26 mouse cellular contexts compared by ENCODE assay signal in the genomic region with DNA sequence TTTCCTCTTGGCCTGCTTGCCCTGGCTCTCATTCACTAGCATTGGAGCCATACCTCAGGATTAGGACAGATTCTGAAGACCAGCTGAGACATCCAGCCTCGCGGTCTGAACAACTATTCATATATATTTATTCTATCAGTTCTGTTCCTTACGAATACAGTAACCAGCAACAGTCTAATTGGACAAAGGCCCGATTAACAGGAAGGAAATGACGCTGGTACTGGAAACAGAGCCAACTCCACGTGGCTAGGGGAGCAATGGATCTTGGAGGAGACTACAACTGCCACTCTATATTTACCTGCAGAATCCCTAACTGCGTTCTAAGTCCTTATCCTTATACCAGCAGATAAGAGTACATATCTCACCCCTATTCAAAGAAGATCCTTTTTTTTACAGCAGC. TPM values are rescaled to one million over a fixed set of nuclear protein-coding genes. Genes with fewer than 3 reads are reported as not detected.
DNase-seq lines count a peak whose midpoint lies in the region; ATAC-seq and TF ChIP-seq lines count a peak whose summit lies in the region.
"Had no signal": no experiment of that assay in that cellular context is flagged by ENCODE, and none has a peak within 500 bp of the region (broad histone marks: within the 10 kb centered on the region; RNA-seq: fewer than 3 reads in every experiment).

No protein-coding gene starts in this region.

- ATAC-seq in stomach, postnatal 0 days (ENCODE audit: low FRiP score, low TSS enrichment), result no peak
- ATAC-seq: forebrain, embryonic 14.5 days; forebrain, postnatal 0 days; hindbrain, postnatal 0 days had no signal

- H3K4me3 ChIP-seq in gastrocnemius, adult 2 months, result no peak overlapping the region
- no peak overlapping the region for H3K4me3 ChIP-seq in stomach, postnatal 0 days (ENCODE audit: low read depth, low read length)
- H3K4me3 ChIP-seq: embryonic facial prominence, embryonic 12.5 days; embryonic facial prominence, embryonic 15.5 days; heart, embryonic 12.5 days; heart, embryonic 15.5 days had no signal

- no peak overlapping the region for H3K27ac ChIP-seq in gastrocnemius, adult 2 months
- no peak overlapping the region for H3K27ac ChIP-seq in stomach, postnatal 0 days (replicated peaks)
- H3K27ac ChIP-seq: embryonic facial prominence, embryonic 12.5 days; embryonic facial prominence, embryonic 15.5 days; heart, embryonic 15.5 days; hindbrain, embryonic 14.5 days; hindbrain, postnatal 0 days had no signal

- whole genome bisulfite sequencing in stomach, postnatal 0 days, result 67% methylated on average over 7 of the region's 7 CpGs

- intact Hi-C loops in gastrocnemius, adult 2 months (cut with DNase I), result no loop called here

- H3K27me3 ChIP-seq in stomach, postnatal 0 days (ENCODE audit: control insufficient read depth, insufficient read depth, low read length), result no peaks in the 10 kb centered on the region
- H3K27me3 ChIP-seq: embryonic facial prominence, embryonic 12.5 days; embryonic facial prominence, embryonic 15.5 days; heart, embryonic 12.5 days; heart, embryonic 15.5 days had no signal

- H3K9ac ChIP-seq in stomach, postnatal 0 days (ENCODE audit: low read length), result no peak overlapping the region
- H3K9ac ChIP-seq: embryonic facial prominence, embryonic 12.5 days; embryonic facial prominence, embryonic 15.5 days; forebrain, postnatal 0 days; heart, embryonic 12.5 days; heart, embryonic 15.5 days; hindbrain, embryonic 14.5 days had no signal

- TF ChIP-seq CTCF in gastrocnemius, adult 2 months (IDR thresholded peaks at IDR 0.05), result no peak
- no peak for TF ChIP-seq CTCF in stomach, postnatal 0 days (IDR thresholded peaks at IDR 0.05; ENCODE audit: low read depth)

- peaks cover 3% of the 10 kb centered on the region; the same call in 1 of the 2 replicates for H3K4me1 ChIP-seq in stomach, postnatal 0 days (replicated peaks; ENCODE audit: control insufficient read depth, insufficient read depth)

- no peaks in the 10 kb centered on the region for H3K36me3 ChIP-seq in stomach, postnatal 0 days (ENCODE audit: control insufficient read depth, insufficient read depth, low read length)
- H3K36me3 ChIP-seq: embryonic facial prominence, embryonic 12.5 days; embryonic facial prominence, embryonic 15.5 days; heart, embryonic 12.5 days; heart, embryonic 15.5 days had no signal

- H3K9me3 ChIP-seq in stomach, postnatal 0 days (ENCODE audit: control insufficient read depth, low read length), result no peaks in the 10 kb centered on the region
- H3K9me3 ChIP-seq: embryonic facial prominence, embryonic 12.5 days; embryonic facial prominence, embryonic 15.5 days; G1E; heart, embryonic 15.5 days had no signal

- H3K4me2 ChIP-seq in stomach, postnatal 0 days (replicated peaks; ENCODE audit: low read depth), result no peak overlapping the region
- H3K4me2 ChIP-seq: embryonic facial prominence, embryonic 12.5 days; embryonic facial prominence, embryonic 15.5 days; heart, embryonic 12.5 days; heart, embryonic 15.5 days; hindbrain, embryonic 14.5 days had no signal

- no peak for TF ChIP-seq EP300 in stomach, postnatal 0 days (optimal IDR thresholded peaks at IDR 0.05)

- peak; percentile 70 for DNase-seq in heart, adult 11 months
- no peak for DNase-seq in heart, adult 18-20 months
- peak; percentile 16 for DNase-seq in kidney, postnatal 10 days
- no peak for DNase-seq in kidney, postnatal 14 days
- peak; percentile 32 for DNase-seq in lung, postnatal 10 days
- no peak for DNase-seq in lung, adult 18-20 months
- no peak for DNase-seq in gastrocnemius, adult 2 months
- no peak for DNase-seq in stomach, postnatal 0 days (ENCODE audit: low spot score)
- DNase-seq: adrenal gland, adult 2 months; adrenal gland, postnatal 14 days; B cell, adult 2 months; cerebellum, adult 11 months; cerebellum, adult 2 months; cerebellum, adult 9-11 months; cerebellum, postnatal 25 days; forebrain, postnatal 0 days; gastrocnemius, postnatal 25 days; heart, postnatal 4 days had no signal

RNA-seq across cellular contexts. Expression of gene Pitpnb, which starts 3.1 kb away (rescaled TPM):
- 10 to 100 TPM; 41.2 to 42.1 TPM for total RNA-seq in heart, adult 18-20 months (2021)
- total RNA-seq in gastrocnemius, adult 2 months (2021), result 10 to 100 TPM; 20.7 to 25.8 TPM
- polyA plus RNA-seq in stomach, postnatal 0 days (2015; fragmentation: Nextera tagmentation; extraction: Ambion mirVana), result 61.2 and 62.5 TPM in 2 replicates

Comparison
In these comparisons a context has a peak if more than half of its experiments do, and no peak if none do; other contexts are left out.
1. DNase-seq: peak in heart, adult 11 months (single experiment), kidney, postnatal 10 days (single experiment) and lung, postnatal 10 days (single experiment); none in heart, adult 18-20 months (0 of 2), kidney, postnatal 14 days (single experiment), lung, adult 18-20 months (0 of 2), gastrocnemius, adult 2 months (single experiment) and stomach, postnatal 0 days (single experiment).